Mouse (Mus musculus) liver, adult 2 months (tissue): ENCODE measurements around the gene Cts6. TPM values are rescaled to one million over a fixed set of nuclear protein-coding genes. Genes with fewer than 3 reads are reported as not detected.
A peak's percentile ranks its signal among the peaks of the same experiment; 100 is the strongest.
"Not testable (repeated sequence)": the region's sequence is repeated elsewhere in the genome, so short reads cannot be mapped to it uniquely, and the experiment has no call there.

Experiments used
- DNase-seq: peaks from one replicate; pipeline ENCODE4 v3.0.0-alpha.2; 2011; ENCODE audit warnings: low read depth, low spot score; ENCODE audit errors: extremely low read depth
- H3K27ac ChIP-seq: fragments of 200-500 bp; replicated peaks from 2 replicates; pipeline ENCODE4 v1.5.1; 2012; ENCODE audit warnings: low read depth, mild to moderate bottlenecking, control low read depth, inconsistent platforms, low read length; ENCODE audit not compliant: insufficient read depth
- H3K27me3 ChIP-seq: fragments of 200-500 bp; 2 replicates; pipeline ENCODE4 v1.6.1; 2012; ENCODE audit warnings: mild to moderate bottlenecking, moderate library complexity, low read length, inconsistent platforms; ENCODE audit not compliant: control insufficient read depth, insufficient read depth
- H3K36me3 ChIP-seq: fragments of 200-500 bp; 2 replicates; pipeline ENCODE4 v1.6.1; 2012; ENCODE audit warnings: low read length, inconsistent platforms; ENCODE audit not compliant: control insufficient read depth, insufficient read depth
- H3K4me1 ChIP-seq: fragments of 200-500 bp; 2 replicates; pipeline ENCODE4 v1.6.1; 2011; ENCODE audit warnings: low read length; ENCODE audit not compliant: control insufficient read depth, insufficient read depth
- H3K4me3 ChIP-seq: fragments of 200-500 bp; 2 replicates; pipeline ENCODE4 v1.5.1; 2011; ENCODE audit warnings: low read depth, mild to moderate bottlenecking, control low read depth, low read length, moderate library complexity; ENCODE audit not compliant: insufficient read depth
- H3K79me2 ChIP-seq: fragments of 200-500 bp; 2 replicates; pipeline ENCODE4 v1.6.1; 2012; ENCODE audit warnings: inconsistent platforms, mild to moderate bottlenecking, low read length, moderate library complexity; ENCODE audit not compliant: control insufficient read depth, insufficient read depth
- H3K9ac ChIP-seq: fragments of 200-500 bp; 2 replicates; pipeline ENCODE4 v1.6.1; 2012; ENCODE audit warnings: low read depth, mild to moderate bottlenecking, control low read depth, inconsistent platforms, low read length
- CTCF ChIP-seq: fragments of 200-500 bp; IDR thresholded peaks from 2 replicates; pipeline ENCODE4 v1.5.1; 2011; ENCODE audit warnings: low read depth, low read length, control low read depth
- POLR2A ChIP-seq: fragments of 200-500 bp; IDR thresholded peaks from 2 replicates; pipeline ENCODE4 v1.6.1; 2011; ENCODE audit warnings: low read length, control low read depth; ENCODE audit not compliant: insufficient read depth; ENCODE audit errors: extremely low read depth
- WGBS: fragments of 180-500 bp; shearing (Covaris S2); methylation state at CpG from one replicate; pipeline ENCODE4 v1.1.7; 2018; 5-methylcytosine and 5-hydroxymethylcytosine counted together
- polyA plus RNA-seq: library from polyadenylated mRNA; depleted of rRNA; stranded (reverse); fragments of >200 nt; gene quantifications from 2 replicates; pipeline ENCODE4 v1.2.3, GENCODE M21; 2012; rRNA removed
- total RNA-seq: library from RNA; depleted of rRNA; stranded (reverse); fragments of >200 nt; gene quantifications from 2 replicates; pipeline ENCODE4 v1.2.3, GENCODE M21; 2014; rRNA removed

Gene Cts6
- total RNA-seq: not detected in 2 replicates
- polyA plus RNA-seq: not detected in 2 replicates

DNA sequence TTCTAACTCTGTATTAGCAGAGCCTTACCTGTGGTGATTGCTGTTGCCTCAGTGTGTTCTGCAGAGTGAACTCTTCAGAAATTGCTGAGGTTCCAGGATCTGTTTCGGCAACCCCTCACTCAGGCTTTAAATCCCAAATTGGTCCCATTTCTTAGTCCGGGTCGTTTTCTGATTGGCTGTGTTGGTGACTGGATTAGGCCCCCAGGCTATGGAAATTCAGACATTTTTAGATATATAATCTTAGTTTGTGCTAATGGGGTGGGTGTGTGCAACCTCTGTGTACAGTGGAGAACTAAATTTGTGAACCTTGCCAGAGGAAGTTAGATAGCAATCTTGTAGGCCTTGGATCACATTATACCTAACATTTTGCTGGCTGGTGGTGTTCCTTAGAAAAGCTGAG, at the start of gene Cts6:
Gene Cts6 (minus strand): TSS at position 101 of the 400 bp plus-strand sequence.
- Histone ChIP-seq H3K79me2 (no peaks in the 10 kb centered on the region), H3K36me3 (no peaks in the 10 kb centered on the region), H3K27ac (no peak within 1 kb of the TSS), H3K4me3 (no peak within 1 kb of the TSS), H3K4me1 (no peaks in the 10 kb centered on the region), H3K27me3 (no peaks in the 10 kb centered on the region), H3K9ac (no peak within 1 kb of the TSS)
- TF ChIP-seq POLR2A: no peak
- whole genome bisulfite sequencing: 75% methylated on average over 3 of the region's 3 CpGs
- no peak for DNase-seq

GRCm38 (mm10) chr13:61241076-61241947, 38.1 kb upstream of the Cts6 start:
- no peak overlapping the region for H3K27ac ChIP-seq
- WGBS: 48% methylated on average over 13 of the region's 13 CpGs

GRCm38 (mm10) chr13:61185151-61185933, 17.9 kb downstream of the Cts6 start:
- H3K27me3 ChIP-seq, H3K4me1 ChIP-seq, DNase-seq, H3K9ac ChIP-seq, H3K4me3 ChIP-seq, H3K27ac ChIP-seq, H3K79me2 ChIP-seq, H3K36me3 ChIP-seq: not testable (repeated sequence)
- WGBS: 67% methylated on average over 5 of the region's 5 CpGs

More at GRCm38 (mm10) chr13:61241076-61241947, 38.1 kb upstream of the Cts6 start:
- Histone ChIP-seq H3K9ac (no peak overlapping the region), H3K4me1 (no peaks in the 10 kb centered on the region), H3K27me3 (no peaks in the 10 kb centered on the region), H3K36me3 (no peaks in the 10 kb centered on the region), H3K79me2 (no peaks in the 10 kb centered on the region), H3K4me3 (no peak overlapping the region)
- peak; percentile 40 for DNase-seq
- TF ChIP-seq CTCF (peak; percentile 76), POLR2A (no peak)

GRCm38 (mm10) chr13:61164622-61165021, 38.6 kb downstream of the Cts6 start:
- WGBS: 76% methylated on average over 4 of the region's 4 CpGs
- Histone ChIP-seq H3K27ac (no peak overlapping the region), H3K4me3 (no peak overlapping the region), H3K27me3 (no peaks in the 10 kb centered on the region), H3K36me3 (no peaks in the 10 kb centered on the region), H3K79me2 (no peaks in the 10 kb centered on the region), H3K4me1 (no peaks in the 10 kb centered on the region), H3K9ac (no peak overlapping the region)
- TF ChIP-seq POLR2A (no peak), CTCF (no peak)
- DNase-seq: no peak

- no peak within 1 kb of the TSS for H3K27ac ChIP-seq
- DNase-seq: no peak
- TF ChIP-seq CTCF (no peak), POLR2A (no peak)
- 78% methylated on average over 1 of the region's 1 CpGs for whole genome bisulfite sequencing
- no peak within 1 kb of the TSS for H3K9ac ChIP-seq
- H3K4me3 ChIP-seq: no peak within 1 kb of the TSS
- H3K27me3 ChIP-seq: no peaks in the 10 kb centered on the region
- H3K79me2 ChIP-seq: no peaks in the 10 kb centered on the region
- H3K36me3 ChIP-seq: no peaks in the 10 kb centered on the region
- H3K4me1 ChIP-seq: no peaks in the 10 kb centered on the region
Measured at GRCm38 (mm10) chr13:61164156-61164555, 39.1 kb downstream of the Cts6 start, which contains the start of gene Ctsr. Gene Ctsr (minus strand): TSS chr13:61164256.

Other genes with a start within 250 kb of the Cts6 start
- not detected in 2 replicates for gene Ctsj, start 197.5 kb downstream of the Cts6 start, total RNA-seq
- not detected in 2 replicates for gene Ctsj, start 197.5 kb downstream of the Cts6 start, polyA plus RNA-seq
- not detected in 2 replicates for gene Ctsq, start 162.8 kb downstream of the Cts6 start, total RNA-seq
- gene Ctsq, start 162.8 kb downstream of the Cts6 start, polyA plus RNA-seq: not detected in 2 replicates
- gene Ctsr, start 39.2 kb downstream of the Cts6 start, total RNA-seq: not detected in 2 replicates
- not detected in 2 replicates for gene Ctsr, start 39.2 kb downstream of the Cts6 start, polyA plus RNA-seq
- not detected in 2 replicates for gene Cts8, start 51.9 kb upstream of the Cts6 start, total RNA-seq
- gene Cts8, start 51.9 kb upstream of the Cts6 start, polyA plus RNA-seq: not detected in 2 replicates
- gene Gm49398, start 85.4 kb upstream of the Cts6 start, total RNA-seq: not detected in 2 replicates
- gene Gm49398, start 85.4 kb upstream of the Cts6 start, polyA plus RNA-seq: not detected in 2 replicates
- gene Cts7, start 154.8 kb upstream of the Cts6 start, total RNA-seq: not detected in 2 replicates
- not detected in 2 replicates for gene Cts7, start 154.8 kb upstream of the Cts6 start, polyA plus RNA-seq